Mouse (Mus musculus): ENCODE measurements at regions not wholly inside any gene's neighbourhood (a gene's known extent, or its start where the extent isn't known, plus 50 kb on each side); places are given as distances from the start of the nearest gene placed in this dataset.

DNA sequence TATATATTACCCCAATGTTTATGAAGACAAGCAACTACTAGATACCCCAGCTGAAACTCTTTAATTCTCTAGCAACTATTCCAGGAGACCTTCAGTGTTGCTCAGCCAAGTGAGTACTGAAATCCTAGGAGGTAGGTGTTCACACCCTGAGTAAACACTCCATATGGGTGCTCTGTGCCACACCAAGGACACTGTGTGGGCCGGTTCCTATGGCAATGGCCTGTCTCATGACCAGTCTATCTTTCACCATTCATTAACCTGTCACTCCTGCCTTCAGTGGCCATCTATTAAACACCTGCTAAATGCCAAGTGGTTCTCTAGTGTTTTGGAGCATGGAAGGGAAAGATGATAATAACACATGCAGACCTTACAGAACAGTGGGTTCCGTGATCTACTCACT is 180.9 kb upstream of the Tbl1xr1 start:
- TF ChIP-seq EP300 (IDR thresholded peaks at IDR 0.05) (no peak), CTCF (IDR thresholded peaks at IDR 0.05) (no peak)
